Mouse (Mus musculus): ENCODE results near the gene Sel1l2. TPM values are rescaled to one million over a fixed set of nuclear protein-coding genes. Genes with fewer than 3 reads are reported as not detected.
A peak's percentile ranks its signal among the peaks of the same experiment; 100 is the strongest.

The Sel1l2 gene
- polyA plus RNA-seq, 1 experiment from 2014 or later, result not detected

GRCm38 (mm10) chr2:140297155-140297554 lies 92.4 kb downstream of the Sel1l2 start:
- Histone ChIP-seq H3K4me3 (replicated peaks) (no peak overlapping the region), H3K36me3 (no peaks in the 10 kb centered on the region), H3K4me2 (no peak overlapping the region), H3K27ac (replicated peaks) (no peak overlapping the region), H3K27me3 (replicated peaks) (no peaks in the 10 kb centered on the region), H3K9me3 (replicated peaks) (no peaks in the 10 kb centered on the region), H3K9ac (replicated peaks) (no peak overlapping the region), H3K4me1 (no peaks in the 10 kb centered on the region)
- ATAC-seq (ENCODE audit: low FRiP score), result no peak
- WGBS, result 34% methylated on average over 4 of the region's 4 CpGs

DNA sequence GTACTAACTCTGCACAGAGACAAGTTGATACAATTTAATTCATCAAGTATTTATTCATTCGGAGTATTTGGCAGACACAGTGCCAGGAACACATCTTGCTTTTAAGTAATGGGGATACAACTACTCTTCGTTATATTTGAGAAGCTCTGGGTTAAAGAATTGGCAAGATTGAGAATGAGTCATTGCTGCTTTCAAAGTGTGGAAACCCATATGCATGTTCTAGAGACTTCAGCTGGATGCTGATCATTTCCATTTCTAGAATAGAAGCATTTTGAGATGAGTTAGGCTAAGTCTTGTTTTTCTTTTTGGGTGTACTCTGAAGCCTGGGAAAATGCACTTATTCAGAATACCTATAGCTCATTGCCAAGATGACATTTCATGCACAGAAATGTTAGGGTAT lies 95.7 kb downstream of the Sel1l2 start:
- ATAC-seq (ENCODE audit: low FRiP score), result no peak
- H3K9me3 ChIP-seq (replicated peaks), result no peaks in the 10 kb centered on the region
- H3K4me2 ChIP-seq, result no peak overlapping the region
- 92% methylated on average over 2 of the region's 2 CpGs for WGBS
- no peaks in the 10 kb centered on the region for H3K36me3 ChIP-seq
- H3K27me3 ChIP-seq (replicated peaks), result no peaks in the 10 kb centered on the region
- no peak overlapping the region for H3K4me3 ChIP-seq (replicated peaks)
- no peaks in the 10 kb centered on the region for H3K4me1 ChIP-seq
- no peak overlapping the region for H3K9ac ChIP-seq (replicated peaks)
- H3K27ac ChIP-seq (replicated peaks), result no peak overlapping the region

GRCm38 (mm10) chr2:140280808-140281207 lies 108.7 kb downstream of the Sel1l2 start:
- Histone ChIP-seq H3K4me1 (no peaks in the 10 kb centered on the region), H3K4me2 (no peak overlapping the region), H3K27me3 (replicated peaks) (no peaks in the 10 kb centered on the region), H3K9me3 (replicated peaks) (no peaks in the 10 kb centered on the region), H3K36me3 (no peaks in the 10 kb centered on the region), H3K27ac (replicated peaks) (no peak overlapping the region), H3K9ac (replicated peaks) (no peak overlapping the region), H3K4me3 (replicated peaks) (no peak overlapping the region)
- WGBS, result 63% methylated on average over 8 of the region's 8 CpGs
- no peak for ATAC-seq (ENCODE audit: low FRiP score)

DNA sequence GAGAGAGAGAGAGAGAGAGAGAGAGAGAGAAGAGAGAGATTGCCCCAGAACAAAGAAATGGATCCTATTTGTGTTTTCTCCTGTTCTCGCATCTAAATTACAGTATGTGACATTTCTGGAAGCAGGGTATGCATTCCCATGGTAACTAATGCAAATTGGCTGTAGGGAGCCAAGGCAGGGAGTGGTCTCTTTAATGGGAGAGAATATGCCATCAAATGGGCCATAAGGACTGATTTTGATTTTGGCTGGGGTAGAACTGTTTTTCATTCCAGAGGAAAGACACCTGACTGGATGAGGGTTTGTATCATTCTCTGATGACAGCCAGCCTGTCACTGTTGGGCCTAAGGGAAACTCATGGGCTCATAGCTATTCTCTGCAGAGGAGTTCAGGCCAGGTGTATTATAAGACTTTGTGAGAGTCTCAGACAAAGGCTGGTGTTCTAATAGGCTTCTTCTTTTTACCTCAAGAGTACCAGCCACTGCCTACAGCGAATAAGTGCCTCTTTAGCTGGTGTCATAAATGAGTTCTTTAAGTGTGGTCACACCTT lies 133.8 kb downstream of the Sel1l2 start:
- no peaks in the 10 kb centered on the region for H3K4me1 ChIP-seq
- H3K9ac ChIP-seq (replicated peaks), result no peak overlapping the region
- no peak for ATAC-seq (ENCODE audit: low FRiP score)

GRCm38 (mm10) chr2:140254256-140254655 lies 135.2 kb downstream of the Sel1l2 start:
- Histone ChIP-seq H3K27me3 (replicated peaks) (no peaks in the 10 kb centered on the region), H3K9ac (replicated peaks) (no peak overlapping the region), H3K4me3 (replicated peaks) (no peak overlapping the region), H3K4me1 (no peaks in the 10 kb centered on the region), H3K4me2 (no peak overlapping the region), H3K27ac (replicated peaks) (no peak overlapping the region), H3K9me3 (replicated peaks) (no peaks in the 10 kb centered on the region), H3K36me3 (no peaks in the 10 kb centered on the region)
- no peak for ATAC-seq (ENCODE audit: low FRiP score)
- WGBS, result 64% methylated on average over 7 of the region's 7 CpGs

More for the DNA sequence above, 133.8 kb downstream of the Sel1l2 start:
- Histone ChIP-seq H3K4me3 (replicated peaks) (no peak overlapping the region), H3K27ac (replicated peaks) (no peak overlapping the region), H3K4me2 (no peak overlapping the region), H3K9me3 (replicated peaks) (no peaks in the 10 kb centered on the region), H3K36me3 (no peaks in the 10 kb centered on the region), H3K27me3 (replicated peaks) (no peaks in the 10 kb centered on the region)
- WGBS, result 50% methylated on average over 2 of the region's 2 CpGs

GRCm38 (mm10) chr2:140243105-140243504 lies 146.4 kb downstream of the Sel1l2 start:
- H3K4me1 ChIP-seq, result no peaks in the 10 kb centered on the region

GRCm38 (mm10) chr2:140242398-140242797 lies 147.1 kb downstream of the Sel1l2 start:
- no peaks in the 10 kb centered on the region for H3K4me1 ChIP-seq
- H3K4me2 ChIP-seq, result no peak overlapping the region
- no peak overlapping the region for H3K27ac ChIP-seq (replicated peaks)
- H3K9me3 ChIP-seq (replicated peaks), result no peaks in the 10 kb centered on the region
- no peaks in the 10 kb centered on the region for H3K27me3 ChIP-seq (replicated peaks)
- H3K36me3 ChIP-seq, result no peaks in the 10 kb centered on the region
- no peak overlapping the region for H3K4me3 ChIP-seq (replicated peaks)
- WGBS, result 65% methylated on average over 5 of the region's 5 CpGs
- ATAC-seq (ENCODE audit: low FRiP score), result no peak
- no peak overlapping the region for H3K9ac ChIP-seq (replicated peaks)

More at GRCm38 (mm10) chr2:140243105-140243504, 146.4 kb downstream of the Sel1l2 start:
- 85% methylated on average over 5 of the region's 5 CpGs for WGBS
- Histone ChIP-seq H3K4me2 (no peak overlapping the region), H3K9me3 (replicated peaks) (no peaks in the 10 kb centered on the region), H3K4me3 (replicated peaks) (no peak overlapping the region), H3K9ac (replicated peaks) (no peak overlapping the region), H3K27me3 (replicated peaks) (no peaks in the 10 kb centered on the region), H3K36me3 (no peaks in the 10 kb centered on the region), H3K27ac (replicated peaks) (no peak overlapping the region)
- ATAC-seq (ENCODE audit: low FRiP score), result no peak

DNA sequence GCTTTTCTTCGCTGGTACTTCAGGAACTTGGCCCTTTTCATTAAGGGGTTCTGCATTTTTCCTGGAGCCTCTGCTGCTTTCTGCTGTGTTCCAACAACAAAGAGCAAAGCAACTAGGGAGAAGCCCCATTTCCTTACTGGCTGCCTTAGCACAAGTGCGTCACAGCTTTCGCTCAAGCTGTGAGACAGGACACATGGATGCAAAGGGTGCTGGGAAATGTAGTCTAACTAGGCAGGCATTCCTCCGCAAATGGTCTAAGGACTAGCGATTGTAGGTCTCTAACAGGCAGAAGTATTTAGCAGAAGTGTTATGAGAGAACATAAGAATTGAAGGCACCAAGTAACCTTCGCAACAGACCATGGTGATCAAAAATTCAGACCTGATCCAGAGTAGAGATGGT lies 152.3 kb downstream of the Sel1l2 start:
- Histone ChIP-seq H3K9ac (replicated peaks) (no peak overlapping the region), H3K9me3 (replicated peaks) (no peaks in the 10 kb centered on the region), H3K4me3 (replicated peaks) (no peak overlapping the region), H3K4me2 (peak overlapping the region; percentile 22; the same call in 1 of the 2 replicates), H3K36me3 (no peaks in the 10 kb centered on the region), H3K27me3 (replicated peaks) (no peaks in the 10 kb centered on the region), H3K4me1 (no peaks in the 10 kb centered on the region), H3K27ac (replicated peaks) (no peak overlapping the region)
- WGBS, result 59% methylated on average over 6 of the region's 6 CpGs
- ATAC-seq (ENCODE audit: low FRiP score), result peak; percentile 57; the same call in 1 of the 2 replicates

GRCm38 (mm10) chr2:140230295-140230694 lies 159.2 kb downstream of the Sel1l2 start:
- no peaks in the 10 kb centered on the region for H3K4me1 ChIP-seq
- no peaks in the 10 kb centered on the region for H3K36me3 ChIP-seq
- ATAC-seq (ENCODE audit: low FRiP score), result no peak
- no peak overlapping the region for H3K9ac ChIP-seq (replicated peaks)
- no peak overlapping the region for H3K4me3 ChIP-seq (replicated peaks)
- H3K9me3 ChIP-seq (replicated peaks), result no peaks in the 10 kb centered on the region
- H3K27ac ChIP-seq (replicated peaks), result no peak overlapping the region
- H3K27me3 ChIP-seq (replicated peaks), result no peaks in the 10 kb centered on the region
- WGBS, result 68% methylated on average over 1 of the region's 1 CpGs
- no peak overlapping the region for H3K4me2 ChIP-seq

GRCm38 (mm10) chr2:140220325-140220724 lies 169.2 kb downstream of the Sel1l2 start:
- ATAC-seq (ENCODE audit: low FRiP score), result no peak
- H3K9ac ChIP-seq (replicated peaks), result no peak overlapping the region
- H3K9me3 ChIP-seq (replicated peaks), result no peaks in the 10 kb centered on the region
- no peaks in the 10 kb centered on the region for H3K36me3 ChIP-seq
- no peak overlapping the region for H3K27ac ChIP-seq (replicated peaks)
- 0 out of 2 replicates have a peak, but pooled peaks cover 2% of the 10 kb centered on the region for H3K4me1 ChIP-seq
- WGBS, result 55% methylated on average over 8 of the region's 8 CpGs
- H3K4me2 ChIP-seq, result no peak overlapping the region
- H3K27me3 ChIP-seq (replicated peaks), result no peaks in the 10 kb centered on the region
- no peak overlapping the region for H3K4me3 ChIP-seq (replicated peaks)

GRCm38 (mm10) chr2:140215965-140216364 lies 173.5 kb downstream of the Sel1l2 start:
- Histone ChIP-seq H3K27me3 (replicated peaks) (no peaks in the 10 kb centered on the region), H3K4me2 (no peak overlapping the region), H3K4me3 (replicated peaks) (no peak overlapping the region), H3K9me3 (replicated peaks) (no peaks in the 10 kb centered on the region), H3K4me1 (0 out of 2 replicates have a peak, but pooled peaks cover 2% of the 10 kb centered on the region), H3K36me3 (no peaks in the 10 kb centered on the region), H3K9ac (replicated peaks) (no peak overlapping the region), H3K27ac (replicated peaks) (no peak overlapping the region)
- 73% methylated on average over 1 of the region's 1 CpGs for WGBS
- no peak for ATAC-seq (ENCODE audit: low FRiP score)

GRCm38 (mm10) chr2:140215415-140215814 lies 174.1 kb downstream of the Sel1l2 start:
- H3K4me1 ChIP-seq, result 0 out of 2 replicates have a peak, but pooled peaks cover 2% of the 10 kb centered on the region
- H3K27me3 ChIP-seq (replicated peaks), result no peaks in the 10 kb centered on the region
- H3K27ac ChIP-seq (replicated peaks), result no peak overlapping the region
- H3K4me2 ChIP-seq, result no peak overlapping the region
- ATAC-seq (ENCODE audit: low FRiP score), result 0 out of 2 replicates have a peak, but pooled peaks have one; percentile 38
- no peak overlapping the region for H3K9ac ChIP-seq (replicated peaks)
- H3K36me3 ChIP-seq, result no peaks in the 10 kb centered on the region
- H3K4me3 ChIP-seq (replicated peaks), result no peak overlapping the region
- H3K9me3 ChIP-seq (replicated peaks), result no peaks in the 10 kb centered on the region
- WGBS, result 54% methylated on average over 2 of the region's 2 CpGs
